Mouse (Mus musculus) heart, embryonic 16.5 days (tissue): ENCODE results near the gene Sall2. TPM values are rescaled to one million over a fixed set of nuclear protein-coding genes. Genes with fewer than 3 reads are reported as not detected.
A peak's percentile ranks its signal among the peaks of the same experiment; 100 is the strongest.

Experiments
- ATAC-seq: fragments of 200-750 bp; cut with Nextera tagmentation; replicated peaks from 2 replicates; pipeline ENCODE4 v1.8.0; 2017; ENCODE audit warnings: moderate number of reproducible peaks; ENCODE audit not compliant: insufficient read depth, low FRiP score; ENCODE audit errors: extremely low read depth
- H3K27ac ChIP-seq: fragments of 300-500 bp; sonication (generic); 2 replicates; pipeline ENCODE4 v1.5.1; 2014; ENCODE audit warnings: mild to moderate bottlenecking, low read length, control low read depth, moderate library complexity
- H3K27me3 ChIP-seq: fragments of 300-500 bp; sonication (generic); 2 replicates; pipeline ENCODE4 v1.6.1; 2014; ENCODE audit warnings: low read length, mixed read lengths; ENCODE audit not compliant: control insufficient read depth, insufficient read depth
- H3K36me3 ChIP-seq: fragments of 300-500 bp; sonication (generic); 2 replicates; pipeline ENCODE4 v1.6.1; 2014; ENCODE audit not compliant: control insufficient read depth, insufficient read depth
- H3K4me1 ChIP-seq: fragments of 300-500 bp; sonication (generic); 2 replicates; pipeline ENCODE4 v1.6.1; 2014; ENCODE audit warnings: low read length, mixed read lengths; ENCODE audit not compliant: control insufficient read depth, insufficient read depth
- H3K4me2 ChIP-seq: fragments of 300-500 bp; sonication (generic); 2 replicates; pipeline ENCODE4 v1.6.1; 2014; ENCODE audit warnings: low read depth, mild to moderate bottlenecking, control low read depth, low read length
- H3K4me3 ChIP-seq: fragments of 300-500 bp; sonication (generic); 2 replicates; pipeline ENCODE4 v1.5.1; 2014; ENCODE audit warnings: mild to moderate bottlenecking, control low read depth, low read length
- H3K9ac ChIP-seq: fragments of 300-500 bp; sonication (generic); 2 replicates; pipeline ENCODE4 v1.6.1; 2014; ENCODE audit warnings: low read length, control low read depth
- H3K9me3 ChIP-seq: fragments of 300-500 bp; sonication (generic); replicated peaks from 2 replicates; pipeline ENCODE4 v1.6.1; 2016; ENCODE audit warnings: low read length; ENCODE audit not compliant: control insufficient read depth
- WGBS: fragments of 180-500 bp; shearing (Covaris S2); extraction: QIAGEN DNeasy Blood & Tissue Kit; methylation state at CpG from one replicate; pipeline ENCODE4 v1.1.7; 2014; 5-methylcytosine and 5-hydroxymethylcytosine counted together
- polyA plus RNA-seq: library from polyadenylated mRNA; unstranded; fragments of >200 nt; fragmentation: Nextera tagmentation; extraction: Ambion mirVana; gene quantifications from 2 replicates; pipeline ENCODE4 v1.2.1, GENCODE M21; 2015

Sall2 gene
- polyA plus RNA-seq, 1 experiment from 2014 or later, result 5.1 TPM

- Histone ChIP-seq H3K4me2 (peak within 1 kb of the TSS; percentile 81), H3K9me3 (no peaks in the 10 kb centered on the region), H3K27ac (peak within 1 kb of the TSS; percentile 90), H3K27me3 (no peaks in the 10 kb centered on the region), H3K9ac (peak within 1 kb of the TSS; percentile 93), H3K4me1 (peaks cover 12% of the 10 kb centered on the region), H3K36me3 (peaks cover 6% of the 10 kb centered on the region), H3K4me3 (peak within 1 kb of the TSS; percentile 82)
- peak; percentile 94 for ATAC-seq
- WGBS, result under 1% methylated on average over 59 of the region's 66 CpGs
These were observed 49.4 kb downstream of the Sall2 start, which contains the start of the genes Tox4 and Rab2b for GRCm38 (mm10) chr14:52278932-52279746. TSS of gene Tox4 (plus strand) at chr14:52279146. TSS of gene Rab2b (minus strand) at chr14:52279545.

DNA sequence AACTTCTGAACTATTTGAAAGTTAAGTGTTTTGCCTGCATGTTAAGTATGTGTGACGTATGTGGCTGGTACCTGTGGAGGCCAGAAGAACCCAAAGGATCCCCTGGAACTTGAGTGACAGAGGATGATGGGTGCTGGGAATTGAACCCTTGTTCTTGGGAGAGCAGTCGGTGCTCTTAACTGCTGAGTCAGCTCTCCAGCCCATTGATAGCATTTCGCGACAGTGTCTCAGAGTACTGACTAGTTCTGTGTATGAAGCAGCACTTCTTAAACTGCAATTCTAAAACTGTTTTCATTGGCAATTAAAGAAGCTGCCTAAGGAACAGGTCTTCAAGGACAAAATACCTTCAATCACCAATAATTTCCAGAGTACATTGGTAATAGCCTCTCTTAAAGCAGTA, 51.4 kb downstream of the Sall2 start:
- Histone ChIP-seq H3K4me2 (no peak overlapping the region), H3K27ac (no peak overlapping the region), H3K36me3 (peaks cover 6% of the 10 kb centered on the region), H3K27me3 (no peaks in the 10 kb centered on the region), H3K4me3 (no peak overlapping the region), H3K4me1 (peaks cover 12% of the 10 kb centered on the region), H3K9ac (no peak overlapping the region), H3K9me3 (no peaks in the 10 kb centered on the region)
- no peak for ATAC-seq
- WGBS, result 91% methylated on average over 4 of the region's 4 CpGs

DNA sequence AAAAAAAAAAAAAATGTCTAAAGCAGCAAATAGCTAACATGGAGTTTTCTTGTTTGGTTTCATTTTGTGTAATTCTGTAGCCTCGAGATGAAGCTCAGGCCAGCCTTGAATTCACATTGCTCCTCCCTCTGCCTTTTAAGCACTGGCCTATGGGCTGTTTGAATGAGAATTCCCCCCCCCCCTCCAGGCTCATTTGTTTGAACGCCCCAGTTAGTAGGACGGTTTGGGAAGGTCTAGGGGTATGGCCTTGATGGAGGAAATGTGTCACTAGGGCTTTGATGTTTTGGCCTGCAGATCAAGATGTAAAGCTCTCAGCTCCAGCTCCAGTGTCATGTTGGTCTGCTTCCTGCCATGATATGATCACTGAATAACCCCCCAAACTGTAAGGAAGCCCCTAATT, 55.8 kb downstream of the Sall2 start:
- Histone ChIP-seq H3K4me2 (no peak overlapping the region), H3K9ac (no peak overlapping the region), H3K27me3 (no peaks in the 10 kb centered on the region), H3K4me1 (no peaks in the 10 kb centered on the region), H3K36me3 (peaks cover 12% of the 10 kb centered on the region), H3K27ac (no peak overlapping the region), H3K4me3 (no peak overlapping the region), H3K9me3 (no peaks in the 10 kb centered on the region)
- WGBS, result 53% methylated on average over 3 of the region's 3 CpGs
- ATAC-seq, result no peak

Other genes starting within 250 kb of the Sall2 start
- gene Hnrnpc, start 224.7 kb downstream of the Sall2 start, polyA plus RNA-seq, result 337 and 412 TPM in 2 replicates
- 24.7 and 29.5 TPM in 2 replicates for gene Rpgrip1, start 218.1 kb downstream of the Sall2 start, polyA plus RNA-seq
- 26.4 and 28.1 TPM in 2 replicates for gene Supt16, start 131.3 kb downstream of the Sall2 start, polyA plus RNA-seq
- gene Chd8, start 71.0 kb downstream of the Sall2 start, polyA plus RNA-seq, result 20.8 and 21.9 TPM in 2 replicates
- 28.8 and 33.7 TPM in 2 replicates for gene Tox4, start 49.6 kb downstream of the Sall2 start, polyA plus RNA-seq
- 15.5 and 16.5 TPM in 2 replicates for gene Rab2b, start 49.2 kb downstream of the Sall2 start, polyA plus RNA-seq
- gene Mettl3, start 23.6 kb downstream of the Sall2 start, polyA plus RNA-seq, result 28.1 and 28.7 TPM in 2 replicates
- not detected in 2 replicates for gene Olfr1513, start 27.6 kb upstream of the Sall2 start, polyA plus RNA-seq
- gene Olfr1512, start 50.4 kb upstream of the Sall2 start, polyA plus RNA-seq, result not detected in 2 replicates
- not detected in 2 replicates for gene Olfr1511, start 68.6 kb upstream of the Sall2 start, polyA plus RNA-seq
- not detected in 2 replicates for gene Olfr1510, start 85.6 kb upstream of the Sall2 start, polyA plus RNA-seq
- gene Olfr1509, start 114.2 kb upstream of the Sall2 start, polyA plus RNA-seq, result not detected in 2 replicates
- gene Olfr1508, start 138.7 kb upstream of the Sall2 start, polyA plus RNA-seq, result not detected in 2 replicates
- not detected in 2 replicates for gene Olfr1507, start 167.0 kb upstream of the Sall2 start, polyA plus RNA-seq